Mouse (Mus musculus) CH12.LX (cell line): ENCODE results near the gene Rims1.

ENCODE experiments used
- CTCF ChIP-seq, 2 experiments: IDR thresholded peaks in 1 of 2; conservative IDR thresholded peaks in 1 of 2; 2 replicates each; pipeline ENCODE4 v1.5.1; 2011 to 2012; ENCODE audit warnings: low read depth in 2 of 2, low read length in 2 of 2, improper control_type of control experiment in 1 of 2, inconsistent platforms in 1 of 2, mild to moderate bottlenecking in 1 of 2, moderate library complexity in 1 of 2
- E2F4 ChIP-seq: IDR thresholded peaks from 2 replicates; pipeline ENCODE4 v1.6.1; 2011; ENCODE audit warnings: low read depth, low read length, improper control_type of control experiment; ENCODE audit not compliant: insufficient replicate concordance
- POLR2A ChIP-seq: IDR thresholded peaks from 2 replicates; pipeline ENCODE4 v1.6.1; 2011; ENCODE audit warnings: low read depth, mild to moderate bottlenecking, improper control_type of control experiment, low read length
- RCOR1 ChIP-seq: conservative IDR thresholded peaks from 2 replicates; pipeline ENCODE4 v1.6.1; 2012; ENCODE audit warnings: low read depth, mild to moderate bottlenecking, inconsistent platforms, low read length, improper control_type of control experiment

DNA sequence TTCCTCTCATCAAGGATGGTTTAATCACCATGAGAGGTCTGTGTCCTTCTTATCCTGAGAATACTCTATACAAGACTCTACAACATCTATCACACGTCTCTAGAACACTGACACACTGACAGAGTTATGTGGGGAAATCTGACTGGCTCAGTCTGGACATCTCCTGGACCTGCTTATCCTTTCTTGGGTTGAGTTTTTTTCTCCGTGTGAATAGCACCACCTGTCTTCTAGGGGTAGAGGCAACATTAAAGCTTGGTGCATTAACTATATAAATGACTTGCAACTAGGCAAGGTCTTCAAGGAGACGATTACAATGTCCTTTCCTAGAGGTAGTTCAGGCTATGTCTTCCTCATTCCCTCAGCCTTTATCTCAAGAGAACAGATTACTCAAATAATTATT, 540.3 kb downstream of the Rims1 start:
- TF ChIP-seq E2F4 (no peak), POLR2A (no peak), RCOR1 (no peak), CTCF (conservative IDR thresholded peaks at IDR 0.05 in 1 of 2, IDR thresholded peaks at IDR 0.05 in 1 of 2; ENCODE audit: low read depth in 2 of 2, low read length in 2 of 2) (peak in 1 of 2 experiments; percentile 34; a peak in 2 of 4 replicates)
